Mouse (Mus musculus) heart, adult 8-10 months (tissue): Measurements from ENCODE around the gene Peli2. TPM values are rescaled to one million over a fixed set of nuclear protein-coding genes. Genes with fewer than 3 reads are reported as not detected.

Experiments
- DNase-seq: peaks from one replicate; pipeline ENCODE4 v3.0.0; 2022; ENCODE audit warnings: low spot score
- total RNA-seq, 4 experiments: library from RNA; stranded (reverse); gene quantifications; 2 replicates each; pipeline ENCODE4 v1.2.4; 2022

Peli2 gene
- total RNA-seq, 4 experiments from 2014 or later = 19.1 to 22.9 (median 20.8) TPM

- peak; percentile 68 for DNase-seq
These were observed 68.7 kb downstream of the Peli2 start for GRCm38 (mm10) chr14:48189330-48189729.

- no peak for DNase-seq
These were observed 70.3 kb downstream of the Peli2 start for GRCm38 (mm10) chr14:48190946-48191345.

GRCm38 (mm10) chr14:48191925-48192324 lies 71.3 kb downstream of the Peli2 start:
- DNase-seq = no peak

- no peak for DNase-seq
These were observed 76.2 kb downstream of the Peli2 start for GRCm38 (mm10) chr14:48196804-48197203.

- DNase-seq = no peak
These were observed 76.7 kb downstream of the Peli2 start for GRCm38 (mm10) chr14:48197287-48197686.

DNA sequence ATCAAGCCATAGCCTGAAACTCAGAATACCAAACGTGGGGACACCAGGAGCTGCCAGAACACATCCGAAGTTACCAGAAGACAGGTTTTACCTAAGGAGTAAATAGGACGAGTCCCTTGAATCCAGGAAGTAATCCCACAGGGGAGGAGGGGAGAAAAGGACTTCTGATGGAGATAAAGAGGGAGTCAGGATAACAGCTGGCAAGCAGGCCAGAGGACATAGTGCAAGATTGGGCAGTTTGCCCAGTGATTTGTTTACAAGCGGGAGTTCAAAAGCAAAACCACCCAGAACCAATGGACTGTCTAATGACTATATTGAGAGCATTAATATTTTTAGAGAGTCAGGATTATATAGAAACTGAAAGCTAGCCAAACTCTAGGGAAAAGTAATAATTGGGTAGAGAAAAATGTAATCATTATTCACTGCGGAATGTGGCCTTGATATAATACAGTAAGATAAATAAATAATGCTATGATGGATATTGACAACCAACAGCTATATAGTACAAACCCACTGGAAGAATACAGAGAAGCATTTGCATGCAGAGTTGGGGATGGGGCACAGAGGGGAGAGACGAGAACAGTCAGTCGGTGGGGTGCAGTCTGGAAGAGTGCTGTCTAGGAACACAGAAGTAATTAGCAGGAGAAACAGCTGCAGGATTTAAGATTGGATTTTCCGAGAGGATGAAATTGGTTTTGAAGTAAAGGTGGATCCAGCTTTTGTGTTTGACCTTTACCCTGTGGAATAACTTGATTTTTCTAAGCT lies 77.7 kb downstream of the Peli2 start:
- peak; percentile 51 for DNase-seq

DNA sequence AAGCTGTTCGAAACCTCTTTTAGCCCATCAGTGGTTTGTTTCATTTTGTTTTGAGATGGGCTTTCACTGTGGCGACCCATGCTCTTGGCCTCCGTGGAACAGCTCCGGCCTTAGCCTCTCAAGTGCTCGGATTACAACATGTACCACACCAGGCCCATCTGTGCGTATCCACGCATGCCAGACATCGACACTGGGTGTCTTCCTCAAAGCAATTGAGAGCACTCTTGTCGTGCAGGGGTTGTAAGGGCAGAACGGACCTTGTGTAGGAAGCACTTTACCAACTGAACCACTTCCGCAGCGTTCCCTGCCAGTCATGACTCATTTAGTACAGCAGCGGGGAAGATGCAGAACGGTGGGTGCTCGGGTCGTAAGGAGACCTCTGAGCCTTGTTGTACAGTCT lies 78.3 kb downstream of the Peli2 start:
- DNase-seq = no peak

- DNase-seq = no peak
These were observed 78.9 kb downstream of the Peli2 start for GRCm38 (mm10) chr14:48199506-48199905.

GRCm38 (mm10) chr14:48200291-48200690 lies 79.7 kb downstream of the Peli2 start:
- no peak for DNase-seq

GRCm38 (mm10) chr14:48200788-48201187 lies 80.2 kb downstream of the Peli2 start:
- peak; percentile 55 for DNase-seq

DNA sequence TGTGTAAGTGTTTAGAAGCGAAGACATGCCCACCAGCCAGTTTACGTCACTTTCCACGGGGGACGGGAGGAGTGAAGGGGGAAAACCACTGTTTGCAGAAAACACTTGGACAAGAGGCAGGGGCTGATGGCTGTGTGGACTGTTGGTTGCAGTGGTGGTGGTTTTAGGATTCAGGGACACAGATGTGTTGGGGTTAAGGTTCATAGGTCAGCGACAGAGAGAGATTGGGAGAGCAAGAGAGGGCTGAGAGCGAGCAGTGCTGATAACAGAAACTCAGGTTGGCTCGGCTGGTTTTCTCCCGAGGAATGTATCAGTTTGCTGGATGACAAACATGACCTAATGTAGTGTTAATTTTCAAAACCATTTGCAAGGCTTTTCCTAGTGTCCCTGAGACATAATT lies 80.8 kb downstream of the Peli2 start:
- no peak for DNase-seq

DNA sequence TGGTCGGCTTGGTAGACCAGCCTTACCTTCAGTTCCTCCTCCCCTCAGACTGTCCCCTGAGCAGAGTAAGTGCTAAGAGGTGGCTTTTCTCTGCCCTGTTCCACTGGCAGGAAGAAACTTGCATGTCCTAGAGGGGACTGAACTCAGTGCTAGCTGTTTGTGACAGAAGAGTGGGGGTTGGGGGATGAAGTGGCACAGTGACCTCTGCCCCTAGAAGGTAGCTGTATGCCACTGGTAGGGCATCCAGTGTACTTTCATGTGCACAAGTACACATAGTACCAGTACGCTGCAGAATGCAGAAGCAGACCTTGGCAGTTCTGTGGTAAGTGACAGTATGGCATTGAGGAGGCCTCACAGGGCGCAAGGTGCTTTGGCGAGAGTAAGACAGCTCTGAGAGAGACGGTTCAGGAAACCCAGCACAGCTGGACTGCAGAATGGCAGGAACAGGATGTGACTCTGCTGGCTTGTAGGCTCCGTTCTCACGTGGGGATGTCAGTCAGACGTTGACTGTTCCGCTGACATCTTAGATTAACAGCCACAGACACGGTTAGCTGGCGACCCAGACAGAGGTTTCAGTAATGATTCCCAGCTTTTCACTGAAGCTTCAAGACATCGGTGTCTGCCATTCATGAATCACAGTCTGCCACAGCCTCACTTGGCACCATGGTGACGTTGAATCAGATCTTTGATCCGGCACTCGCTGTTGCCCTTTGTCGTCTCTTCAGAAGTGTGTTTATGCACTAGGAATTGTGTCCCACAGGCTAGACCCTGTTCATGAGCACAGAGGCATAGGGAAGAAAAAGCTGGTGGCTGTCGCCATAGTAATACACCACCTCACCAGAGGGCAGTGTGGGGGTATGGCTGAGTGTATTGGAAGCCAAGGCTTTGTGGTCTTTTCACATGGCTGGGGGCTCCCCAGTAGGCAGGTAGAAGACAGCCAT lies 81.7 kb downstream of the Peli2 start:
- no peak for DNase-seq

- no peak for DNase-seq
These were observed 84.4 kb downstream of the Peli2 start for GRCm38 (mm10) chr14:48205044-48205443.

- no peak for DNase-seq
These were observed 85.0 kb downstream of the Peli2 start for GRCm38 (mm10) chr14:48205635-48206034.

- DNase-seq = peak; percentile 38
These were observed 86.5 kb downstream of the Peli2 start for GRCm38 (mm10) chr14:48207119-48207518.

- DNase-seq = no peak
These were observed 87.4 kb downstream of the Peli2 start for GRCm38 (mm10) chr14:48207746-48208640.

DNA sequence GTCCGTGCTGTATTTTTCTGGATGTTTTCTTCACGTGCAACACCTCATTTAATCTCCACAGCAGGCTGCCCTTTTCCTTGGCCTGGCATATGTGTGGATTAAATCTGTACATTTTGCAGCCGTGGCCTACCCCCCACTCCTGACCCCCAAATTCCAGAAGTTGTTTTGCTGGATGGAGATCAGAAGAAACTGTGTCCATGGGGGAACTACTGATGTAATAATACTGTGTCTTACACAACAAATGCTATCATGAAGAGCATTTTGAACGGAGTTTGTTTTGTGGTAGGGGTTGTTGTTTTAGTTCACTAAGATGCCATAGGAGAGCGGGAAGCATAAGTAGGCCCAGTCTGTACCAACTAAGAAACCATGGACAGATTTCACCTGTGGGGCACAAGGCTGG lies 88.8 kb downstream of the Peli2 start:
- no peak for DNase-seq

- DNase-seq = no peak
These were observed 89.5 kb downstream of the Peli2 start for GRCm38 (mm10) chr14:48210089-48210488.

- no peak for DNase-seq
These were observed 90.9 kb downstream of the Peli2 start for GRCm38 (mm10) chr14:48211526-48211925.

DNA sequence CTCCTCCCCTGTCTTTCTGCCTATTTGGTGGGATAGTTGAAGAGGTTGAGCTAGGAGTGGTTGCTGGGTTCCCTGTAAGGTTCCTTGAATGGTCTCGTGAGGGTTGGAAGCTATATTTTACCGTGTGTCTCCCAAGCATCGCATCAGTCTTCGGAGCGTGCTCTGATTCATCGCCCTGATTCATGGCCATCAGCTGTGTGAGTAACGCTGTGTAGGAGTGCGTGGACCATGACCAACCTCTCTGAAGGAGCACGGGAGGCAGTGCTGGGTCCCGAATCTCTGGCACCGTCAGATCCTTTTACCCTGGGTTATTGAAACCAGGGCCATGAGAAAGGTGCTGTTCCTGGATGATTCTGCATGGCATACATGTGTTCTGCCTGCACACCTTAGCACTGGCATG lies 92.2 kb downstream of the Peli2 start:
- no peak for DNase-seq

DNA sequence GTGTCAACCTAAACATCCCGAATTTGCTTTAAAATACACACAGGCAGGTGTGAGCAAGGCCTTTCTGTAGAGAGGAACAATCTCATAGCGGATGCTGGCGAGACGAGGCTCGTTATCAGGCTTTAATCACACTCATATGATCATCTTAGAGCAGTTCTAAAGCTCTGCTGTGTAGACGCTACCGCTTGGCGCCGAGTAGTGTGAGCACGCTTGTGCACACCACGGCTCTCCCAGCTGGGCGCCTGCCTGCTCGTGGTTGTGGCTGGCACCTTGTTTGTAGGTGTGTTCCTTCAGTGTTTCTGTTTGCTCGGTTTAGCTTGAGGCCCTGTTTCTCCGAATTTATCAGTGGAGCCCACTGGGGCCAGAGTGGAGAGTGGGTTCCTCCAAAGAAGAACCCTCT lies 93.0 kb downstream of the Peli2 start:
- DNase-seq = no peak

GRCm38 (mm10) chr14:48222051-48222450 lies 101.4 kb downstream of the Peli2 start:
- no peak for DNase-seq
